Mouse (Mus musculus) hindbrain, embryonic 13.5 days (tissue): Measurements from ENCODE around the gene Frmd8. TPM values are rescaled to one million over a fixed set of nuclear protein-coding genes. Genes with fewer than 3 reads are reported as not detected.
A peak's percentile ranks its signal among the peaks of the same experiment; 100 is the strongest.
"Not testable (repeated sequence)": the region's sequence is repeated elsewhere in the genome, so short reads cannot be mapped to it uniquely, and the experiment has no call there.

Experiments used
- ATAC-seq: fragments of 200-750 bp; cut with Nextera tagmentation; 2 replicates; pipeline ENCODE4 v1.8.0; 2017; ENCODE audit warnings: moderate TSS enrichment; ENCODE audit not compliant: low FRiP score
- H3K27ac ChIP-seq: fragments of 300-500 bp; sonication (generic); 2 replicates; pipeline ENCODE4 v1.5.1; 2015; ENCODE audit warnings: inconsistent platforms, mild to moderate bottlenecking, moderate library complexity
- H3K27me3 ChIP-seq: fragments of 300-500 bp; sonication (generic); 2 replicates; pipeline ENCODE4 v1.6.1; 2015; ENCODE audit warnings: mild to moderate bottlenecking, inconsistent platforms
- H3K36me3 ChIP-seq: fragments of 300-500 bp; sonication (generic); 2 replicates; pipeline ENCODE4 v1.6.1; 2015; ENCODE audit warnings: mild to moderate bottlenecking, inconsistent platforms
- H3K4me1 ChIP-seq: fragments of 300-500 bp; sonication (generic); replicated peaks from 2 replicates; pipeline ENCODE4 v1.6.1; 2015; ENCODE audit warnings: inconsistent platforms
- H3K4me2 ChIP-seq: fragments of 300-500 bp; sonication (generic); 2 replicates; pipeline ENCODE4 v1.6.1; 2015; ENCODE audit warnings: inconsistent platforms, mild to moderate bottlenecking, moderate library complexity
- H3K4me3 ChIP-seq: fragments of 300-500 bp; sonication (generic); 2 replicates; pipeline ENCODE4 v1.5.1; 2015; ENCODE audit warnings: mild to moderate bottlenecking, inconsistent platforms
- H3K9ac ChIP-seq: fragments of 300-500 bp; sonication (generic); 2 replicates; pipeline ENCODE4 v1.6.1; 2015; ENCODE audit warnings: mild to moderate bottlenecking, inconsistent platforms
- H3K9me3 ChIP-seq: fragments of 300-500 bp; sonication (generic); 2 replicates; pipeline ENCODE4 v1.6.1; 2016; ENCODE audit warnings: inconsistent platforms
- WGBS: fragments of 180-500 bp; shearing (Covaris S2); methylation state at CpG from one replicate; pipeline ENCODE4 v1.1.7; 2015; 5-methylcytosine and 5-hydroxymethylcytosine counted together
- polyA plus RNA-seq: library from polyadenylated mRNA; unstranded; fragments of >200 nt; fragmentation: Nextera tagmentation; extraction: Ambion mirVana; gene quantifications from 2 replicates; pipeline ENCODE4 v1.2.1, GENCODE M21; 2015

Gene Frmd8
- polyA plus RNA-seq, 1 experiment from 2014 or later, result 19.3 TPM

DNA sequence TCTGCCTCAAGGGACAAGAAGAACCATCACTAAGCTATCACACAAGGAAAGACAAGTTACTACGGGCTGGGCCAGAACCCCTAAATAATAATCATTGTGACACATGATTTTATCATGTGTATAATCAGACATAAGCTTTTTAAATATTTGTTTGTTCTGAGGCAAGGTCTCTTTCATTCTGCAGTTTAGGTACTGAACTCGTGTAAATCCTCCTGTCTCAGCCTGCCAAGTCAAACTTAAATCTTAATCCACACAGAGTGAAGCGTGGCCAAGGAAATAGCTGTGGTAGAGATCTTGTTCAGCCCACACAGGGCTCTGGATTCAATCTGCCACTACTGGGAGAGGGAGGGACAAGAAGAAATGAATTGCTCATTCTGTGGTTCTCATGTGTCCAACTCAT lies 32.2 kb upstream of the Frmd8 start:
- H3K4me1 ChIP-seq, result peaks cover 29% of the 10 kb centered on the region
- H3K36me3 ChIP-seq, result peaks cover 48% of the 10 kb centered on the region
- H3K27me3 ChIP-seq, result no peaks in the 10 kb centered on the region
- no peak overlapping the region for H3K9ac ChIP-seq
- H3K27ac ChIP-seq, result no peak overlapping the region
- no peak overlapping the region for H3K4me3 ChIP-seq
- H3K9me3 ChIP-seq, result no peaks in the 10 kb centered on the region
- 89% methylated on average over 3 of the region's 3 CpGs for WGBS
- no peak overlapping the region for H3K4me2 ChIP-seq
- ATAC-seq, result no peak

DNA sequence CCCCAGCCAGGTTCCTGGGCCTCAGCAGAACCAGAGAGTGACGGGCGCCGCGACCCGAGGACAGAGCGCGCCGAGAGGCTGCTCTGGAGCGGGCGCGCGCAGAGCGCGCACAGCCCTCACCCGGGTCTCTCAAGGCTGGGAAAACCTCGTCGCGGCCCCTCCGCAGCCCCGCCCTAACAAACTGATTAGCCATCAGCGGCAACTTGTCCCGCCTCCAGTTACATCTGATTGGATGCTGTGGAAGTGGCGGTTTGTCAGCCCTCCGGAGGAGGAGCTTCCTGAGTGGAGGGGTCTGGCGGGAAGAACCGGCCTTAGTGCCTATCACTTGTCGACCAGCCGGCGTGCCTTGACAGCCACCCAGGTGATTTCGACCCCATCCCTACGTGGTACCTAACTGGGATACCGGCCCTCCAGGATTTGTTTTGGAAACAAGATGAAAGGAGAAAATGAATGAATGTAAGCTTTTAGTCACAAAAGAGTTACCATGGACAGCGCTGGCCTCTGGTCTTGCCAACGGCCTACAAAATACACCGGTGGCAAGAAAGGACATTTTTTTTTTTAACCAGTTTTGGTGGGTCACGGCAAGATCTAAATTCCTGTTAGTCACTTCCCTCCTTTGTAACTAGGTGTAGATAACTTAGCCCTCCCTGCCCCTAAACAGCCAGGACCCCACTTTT lies 19.1 kb upstream of the Frmd8 start, which contains the start of gene Tigd3:
Gene Tigd3 (minus strand): TSS at position 148 of the 677 bp plus-strand sequence.
- 4% methylated on average over 36 of the region's 36 CpGs for WGBS
- peaks cover 40% of the 10 kb centered on the region for H3K36me3 ChIP-seq
- peak within 1 kb of the TSS; percentile 85 for H3K27ac ChIP-seq

DNA sequence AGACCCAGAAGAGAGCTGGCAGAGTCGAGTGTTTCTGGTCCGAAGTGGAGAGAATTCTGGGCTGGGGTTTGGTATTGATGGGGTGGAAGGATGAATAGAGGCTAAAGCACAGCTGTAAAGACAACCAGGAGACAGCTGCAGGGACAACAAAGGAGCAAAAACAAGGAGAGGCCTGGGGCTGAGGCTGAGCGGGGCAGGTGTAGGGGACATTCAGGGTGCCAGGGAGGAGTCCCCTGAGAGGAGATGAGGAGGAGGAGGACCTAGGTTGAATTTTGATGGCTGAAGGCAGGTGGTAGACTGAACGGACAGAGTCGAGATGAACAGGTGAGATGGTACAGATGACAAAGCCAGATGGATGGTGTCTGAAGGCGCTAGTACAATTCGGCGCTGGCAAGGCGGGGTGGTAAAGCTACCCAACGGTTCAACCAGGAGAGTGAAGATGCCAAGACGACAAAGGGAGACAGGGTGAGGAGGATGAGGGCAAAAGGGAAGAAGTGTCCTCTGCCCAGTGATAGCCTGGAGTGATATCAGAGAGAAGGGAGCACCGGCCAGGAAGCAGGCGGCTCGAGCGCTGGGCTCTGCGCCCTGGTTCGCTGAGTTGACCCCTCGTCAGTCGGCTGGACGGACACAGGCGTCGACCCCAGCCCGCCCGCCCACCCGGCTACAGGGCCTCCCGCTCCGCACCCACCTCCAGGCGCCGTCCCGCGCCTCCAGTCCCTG lies 18.4 kb upstream of the Frmd8 start:
- WGBS, result 12% methylated on average over 16 of the region's 31 CpGs
- Histone ChIP-seq H3K4me1 (peaks cover 38% of the 10 kb centered on the region), H3K27me3 (no peaks in the 10 kb centered on the region), H3K9ac (peak overlapping the region; percentile 93), H3K36me3 (peaks cover 35% of the 10 kb centered on the region), H3K9me3 (no peaks in the 10 kb centered on the region), H3K4me2 (peak overlapping the region; percentile 70), H3K4me3 (peak overlapping the region; percentile 66), H3K27ac (peak overlapping the region; percentile 85)
- peak; percentile 66 for ATAC-seq

More for the DNA sequence above, 19.1 kb upstream of the Frmd8 start, which contains the start of gene Tigd3:
- Histone ChIP-seq H3K9ac (peak within 1 kb of the TSS; percentile 93), H3K27me3 (no peaks in the 10 kb centered on the region), H3K4me1 (peaks cover 38% of the 10 kb centered on the region), H3K4me2 (peak within 1 kb of the TSS; percentile 70), H3K4me3 (peak within 1 kb of the TSS; percentile 66), H3K9me3 (no peaks in the 10 kb centered on the region)
- ATAC-seq, result peak; percentile 98

DNA sequence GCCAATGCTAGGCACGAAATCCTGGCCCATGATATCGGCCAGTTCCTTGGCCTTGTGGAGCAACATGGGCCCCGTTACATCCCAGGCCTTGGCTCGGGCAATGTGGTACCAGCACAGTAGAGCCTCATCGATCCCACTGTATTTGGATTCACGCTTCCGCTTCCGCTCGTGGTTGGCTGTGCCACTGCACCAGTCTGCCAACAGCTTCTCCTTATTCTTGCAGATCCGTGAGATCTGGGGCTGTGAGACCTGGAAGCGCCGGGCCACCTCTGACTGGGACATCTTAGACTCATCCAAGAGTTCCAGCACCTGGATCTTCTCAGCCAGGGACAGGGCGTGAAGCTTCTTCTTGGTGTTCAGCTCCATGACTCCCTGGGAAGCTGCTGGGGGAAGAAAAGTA lies 17.7 kb upstream of the Frmd8 start:
- Histone ChIP-seq H3K27ac (peak overlapping the region; percentile 85; the same call in 1 of the 2 replicates), H3K9me3 (no peaks in the 10 kb centered on the region), H3K27me3 (no peaks in the 10 kb centered on the region), H3K36me3 (peaks cover 29% of the 10 kb centered on the region), H3K4me2 (peak overlapping the region; percentile 70), H3K4me3 (peak overlapping the region; percentile 66), H3K4me1 (peaks cover 38% of the 10 kb centered on the region), H3K9ac (peak overlapping the region; percentile 93)
- 91% methylated on average over 13 of the region's 13 CpGs for WGBS
- no peak for ATAC-seq

DNA sequence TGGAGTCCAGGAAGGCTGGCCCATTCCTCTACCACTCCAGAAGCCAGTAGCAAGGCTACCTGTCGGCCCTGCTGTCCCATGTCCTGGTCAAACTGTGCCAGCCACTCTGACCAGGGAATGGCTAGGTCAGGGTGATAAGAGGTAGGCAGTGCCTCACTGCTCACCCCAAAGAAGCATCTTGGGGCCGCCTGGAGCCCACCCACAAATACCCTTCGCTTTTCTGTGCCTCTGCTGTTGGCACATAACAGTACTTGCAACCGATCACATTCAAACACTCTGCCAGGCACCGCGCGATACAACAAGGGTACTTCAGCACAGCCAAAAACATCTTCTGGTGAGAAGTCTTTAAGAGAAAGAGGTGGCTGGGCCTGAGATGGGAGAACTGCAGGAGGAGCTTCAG lies 17.2 kb upstream of the Frmd8 start:
- ATAC-seq, result no peak
- Histone ChIP-seq H3K27ac (no peak overlapping the region), H3K9me3 (no peaks in the 10 kb centered on the region), H3K36me3 (peaks cover 25% of the 10 kb centered on the region), H3K9ac (peak overlapping the region; percentile 93; the same call in 1 of the 2 replicates), H3K4me1 (peaks cover 38% of the 10 kb centered on the region), H3K27me3 (no peaks in the 10 kb centered on the region), H3K4me2 (peak overlapping the region; percentile 70), H3K4me3 (peak overlapping the region; percentile 66; the same call in 1 of the 2 replicates)
- 97% methylated on average over 7 of the region's 7 CpGs for WGBS

DNA sequence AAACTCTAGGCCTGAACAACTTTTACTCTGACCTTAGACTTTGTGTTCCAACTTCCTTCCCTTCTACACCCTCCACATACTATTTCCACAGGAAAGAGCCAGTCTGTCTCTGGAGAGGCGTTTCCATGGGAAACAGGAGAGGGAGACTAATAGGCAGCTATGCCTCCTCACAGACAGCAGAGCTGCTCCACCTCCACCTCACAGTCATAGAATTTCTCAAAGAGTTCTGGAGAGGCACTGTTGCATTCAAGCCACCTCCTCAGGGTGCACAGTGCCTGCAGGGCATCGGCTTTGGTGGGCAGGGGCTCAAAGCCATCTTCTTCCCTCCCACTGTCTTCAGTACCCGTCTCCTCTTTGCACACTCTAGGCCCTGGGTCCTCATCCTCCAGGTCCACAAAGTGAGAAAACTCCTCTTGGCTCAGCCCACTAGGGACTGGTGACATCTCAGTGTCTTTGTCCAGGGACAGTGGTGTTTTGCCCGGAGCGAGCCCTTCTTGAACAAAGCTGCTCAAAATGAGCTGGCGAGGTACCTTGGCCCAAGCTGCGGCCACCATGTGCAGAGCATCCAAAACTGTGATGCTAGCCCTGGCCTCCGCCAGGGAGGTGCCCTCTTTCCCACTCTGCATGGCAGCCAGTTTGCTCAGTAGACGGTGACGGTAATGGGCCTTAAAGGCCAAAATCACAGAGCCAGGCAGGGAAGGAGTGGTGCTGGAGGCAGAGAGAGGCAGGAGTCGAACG lies 16.6 kb upstream of the Frmd8 start:
- H3K9ac ChIP-seq, result peak overlapping the region; percentile 93
- H3K4me2 ChIP-seq, result no peak overlapping the region; the same call in 1 of the 2 replicates
- H3K36me3 ChIP-seq, result peaks cover 21% of the 10 kb centered on the region
- no peak overlapping the region for H3K27ac ChIP-seq
- peaks cover 38% of the 10 kb centered on the region for H3K4me1 ChIP-seq
- WGBS, result 95% methylated on average over 12 of the region's 12 CpGs
- H3K4me3 ChIP-seq, result no peak overlapping the region
- H3K27me3 ChIP-seq, result no peaks in the 10 kb centered on the region
- no peaks in the 10 kb centered on the region for H3K9me3 ChIP-seq
- no peak for ATAC-seq

DNA sequence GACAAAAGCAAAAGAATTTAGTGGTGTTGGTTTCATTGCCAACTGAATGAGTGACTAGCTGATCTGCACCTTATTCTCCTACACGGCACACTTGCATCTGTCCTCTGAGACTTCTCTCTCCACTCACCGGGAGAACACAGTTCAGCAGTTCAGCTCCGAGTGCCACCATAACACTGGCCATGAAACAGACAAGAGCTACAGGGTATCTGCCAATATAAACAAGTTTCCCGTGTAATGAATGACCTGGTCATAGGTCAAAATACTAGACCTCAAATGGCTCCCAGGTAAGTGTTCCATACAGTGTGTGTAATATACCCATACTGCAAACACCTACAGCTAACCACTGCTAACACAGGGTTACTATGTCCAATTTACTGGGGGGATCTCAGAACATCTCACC lies 14.1 kb upstream of the Frmd8 start:
- peaks cover 13% of the 10 kb centered on the region for H3K36me3 ChIP-seq
- no peak for ATAC-seq
- 70% methylated on average over 4 of the region's 4 CpGs for WGBS

DNA sequence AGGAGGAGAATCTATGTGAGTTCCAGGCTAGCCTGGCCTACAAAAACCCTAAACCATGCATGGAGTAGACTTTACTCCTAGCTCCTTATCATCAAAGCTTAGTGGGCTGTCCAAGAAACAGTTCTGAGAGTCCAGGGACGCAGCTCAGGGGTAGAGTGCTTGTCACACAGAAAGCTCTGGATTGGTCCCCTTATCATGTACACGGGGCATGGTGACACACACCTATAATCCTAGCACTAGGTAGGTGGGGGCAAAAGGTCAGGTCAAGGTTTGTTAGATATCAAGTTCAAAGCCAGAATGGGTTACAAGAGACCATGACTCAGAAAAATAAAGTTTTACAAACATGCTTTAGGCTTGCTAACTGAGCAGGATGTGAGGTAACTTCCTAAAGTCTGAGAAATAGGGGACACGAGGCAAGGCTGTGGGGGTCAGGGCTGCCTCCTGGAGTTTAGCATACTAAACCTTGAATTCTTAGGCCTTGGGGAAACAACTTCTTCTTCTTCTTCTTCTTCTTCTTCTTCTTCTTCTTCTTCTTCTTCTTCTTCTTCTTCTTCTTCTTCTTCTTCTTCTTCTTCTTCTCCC lies 12.3 kb upstream of the Frmd8 start:
- H3K36me3 ChIP-seq, result peaks cover 10% of the 10 kb centered on the region
- no peaks in the 10 kb centered on the region for H3K27me3 ChIP-seq
- H3K9me3 ChIP-seq, result no peaks in the 10 kb centered on the region
- WGBS, result 91% methylated on average over 3 of the region's 3 CpGs
- no peak overlapping the region for H3K4me3 ChIP-seq
- ATAC-seq, result no peak
- H3K4me1 ChIP-seq, result peaks cover 18% of the 10 kb centered on the region
- no peak overlapping the region for H3K4me2 ChIP-seq
- H3K9ac ChIP-seq, result no peak overlapping the region
- no peak overlapping the region for H3K27ac ChIP-seq

More for the DNA sequence above, 14.1 kb upstream of the Frmd8 start:
- Histone ChIP-seq H3K27me3 (no peaks in the 10 kb centered on the region), H3K9me3 (no peaks in the 10 kb centered on the region), H3K9ac (no peak overlapping the region), H3K4me2 (no peak overlapping the region), H3K27ac (no peak overlapping the region), H3K4me1 (peaks cover 31% of the 10 kb centered on the region), H3K4me3 (no peak overlapping the region)

DNA sequence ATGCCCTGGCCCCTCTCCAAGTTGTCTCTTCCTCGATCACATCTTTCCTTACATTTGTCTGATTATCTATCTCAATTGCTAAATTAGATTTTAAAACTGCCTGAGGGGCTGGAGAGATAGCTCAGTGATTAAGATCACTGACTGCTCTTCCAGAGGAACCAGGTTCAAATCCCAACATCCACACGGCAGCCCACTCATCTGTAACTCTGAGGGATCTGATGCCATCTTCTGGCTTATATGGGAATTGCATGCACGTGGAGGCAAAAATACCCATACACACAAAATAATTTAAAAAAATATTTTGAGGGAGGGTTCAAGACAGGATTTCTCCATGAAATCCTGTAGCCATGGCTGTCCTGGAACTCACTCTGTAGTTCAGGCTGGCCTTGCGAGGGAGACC lies 10.8 kb upstream of the Frmd8 start:
- 54% methylated on average over 4 of the region's 4 CpGs for WGBS
- no peak overlapping the region for H3K9ac ChIP-seq
- H3K4me1 ChIP-seq, result peaks cover 6% of the 10 kb centered on the region
- H3K27ac ChIP-seq, result no peak overlapping the region
- H3K36me3 ChIP-seq, result no peaks in the 10 kb centered on the region; the same call in 1 of the 2 replicates
- H3K4me3 ChIP-seq, result no peak overlapping the region
- H3K9me3 ChIP-seq, result no peaks in the 10 kb centered on the region
- no peak overlapping the region for H3K4me2 ChIP-seq
- no peak for ATAC-seq
- H3K27me3 ChIP-seq, result no peaks in the 10 kb centered on the region

DNA sequence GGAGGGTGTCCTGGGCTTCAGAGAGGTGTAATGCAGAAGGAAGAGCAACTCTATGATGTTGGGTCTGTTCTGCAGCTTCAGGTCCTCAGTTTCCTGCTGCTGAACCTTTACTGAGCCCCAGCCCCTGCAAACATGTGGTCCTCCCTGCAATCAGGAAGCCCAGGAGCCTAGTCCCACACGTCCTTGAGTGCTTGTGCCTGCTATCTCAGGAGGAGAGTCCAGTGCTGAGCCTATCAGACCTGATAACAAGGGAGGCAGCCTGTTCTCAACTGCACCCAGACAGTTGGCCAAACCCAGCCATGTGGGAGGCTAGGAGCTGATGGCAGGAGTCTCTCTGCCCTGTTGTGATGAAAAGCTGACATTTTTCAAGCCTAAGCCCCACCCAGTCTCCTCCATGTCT lies 8.9 kb upstream of the Frmd8 start:
- WGBS, result 79% methylated on average over 1 of the region's 1 CpGs
- Histone ChIP-seq H3K4me2 (no peak overlapping the region), H3K4me3 (no peak overlapping the region), H3K9me3 (no peaks in the 10 kb centered on the region), H3K27me3 (no peaks in the 10 kb centered on the region), H3K9ac (peak overlapping the region; percentile 35), H3K36me3 (no peaks in the 10 kb centered on the region), H3K27ac (no peak overlapping the region), H3K4me1 (no peaks in the 10 kb centered on the region)
- ATAC-seq, result no peak

DNA sequence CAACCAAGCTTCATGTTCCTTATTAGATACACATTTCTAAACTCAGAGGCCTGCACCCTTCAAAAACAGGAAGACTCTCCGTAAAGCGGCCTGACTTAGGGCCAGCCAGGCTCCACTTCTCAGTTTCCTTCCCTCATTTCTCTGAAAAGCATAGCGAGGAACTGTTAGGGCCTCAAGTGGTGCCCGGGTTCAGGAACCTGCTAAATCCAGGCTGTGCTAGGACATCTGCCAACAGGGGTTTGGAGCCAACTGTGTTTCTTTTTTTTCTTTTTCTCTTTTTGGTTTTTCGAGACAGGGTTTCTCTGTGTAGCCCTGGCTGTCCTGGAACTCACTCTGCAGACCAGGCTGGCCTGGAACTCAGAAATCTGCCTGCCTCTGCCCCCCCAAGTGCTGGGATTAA lies 7.0 kb upstream of the Frmd8 start:
- not testable (repeated sequence) for H3K36me3 ChIP-seq, H3K4me2 ChIP-seq, ATAC-seq, H3K9me3 ChIP-seq, H3K27me3 ChIP-seq, H3K27ac ChIP-seq, H3K9ac ChIP-seq, H3K4me3 ChIP-seq, H3K4me1 ChIP-seq
- WGBS, result 85% methylated on average over 5 of the region's 5 CpGs

DNA sequence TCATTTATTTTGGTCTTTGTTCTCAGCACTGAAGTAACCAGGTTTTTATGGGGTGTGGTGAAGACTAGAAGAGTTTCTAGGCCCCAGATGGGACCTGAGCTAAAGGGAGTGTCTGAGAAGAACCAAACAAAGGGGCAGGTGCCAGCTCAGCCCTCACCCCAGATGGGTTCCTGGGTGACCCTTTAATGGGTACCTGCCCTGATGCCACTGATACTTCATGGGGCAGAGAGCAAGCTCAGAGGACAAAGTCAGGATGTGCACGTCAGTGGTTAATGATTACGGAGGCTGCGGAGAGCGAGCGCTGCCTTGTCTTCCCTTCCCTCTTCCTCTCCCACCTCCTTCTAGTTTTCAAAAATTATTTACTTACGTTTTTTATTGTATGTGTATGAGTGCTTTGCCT lies 6.1 kb upstream of the Frmd8 start:
- Histone ChIP-seq H3K4me1 (peaks cover 2% of the 10 kb centered on the region; the same call in 1 of the 2 replicates), H3K27me3 (no peaks in the 10 kb centered on the region), H3K9me3 (no peaks in the 10 kb centered on the region), H3K9ac (no peak overlapping the region), H3K27ac (no peak overlapping the region), H3K4me3 (no peak overlapping the region), H3K36me3 (no peaks in the 10 kb centered on the region), H3K4me2 (no peak overlapping the region)
- 91% methylated on average over 6 of the region's 6 CpGs for WGBS
- ATAC-seq, result no peak
